Mouse (Mus musculus) retina, postnatal 1 day (tissue): ENCODE data around the gene Defa34.
"Not testable (repeated sequence)": the region's sequence is repeated elsewhere in the genome, so short reads cannot be mapped to it uniquely, and the experiment has no call there.

Source experiments
- DNase-seq: peaks from one replicate; pipeline ENCODE4 v3.0.0-alpha.2; 2012

Defa34 gene

GRCm38 (mm10) chr8:21665497-21665896 is at the start of gene Defa34:
Defa34 (plus strand) TSS chr8:21665797.
- DNase-seq, result not testable (repeated sequence)

DNA sequence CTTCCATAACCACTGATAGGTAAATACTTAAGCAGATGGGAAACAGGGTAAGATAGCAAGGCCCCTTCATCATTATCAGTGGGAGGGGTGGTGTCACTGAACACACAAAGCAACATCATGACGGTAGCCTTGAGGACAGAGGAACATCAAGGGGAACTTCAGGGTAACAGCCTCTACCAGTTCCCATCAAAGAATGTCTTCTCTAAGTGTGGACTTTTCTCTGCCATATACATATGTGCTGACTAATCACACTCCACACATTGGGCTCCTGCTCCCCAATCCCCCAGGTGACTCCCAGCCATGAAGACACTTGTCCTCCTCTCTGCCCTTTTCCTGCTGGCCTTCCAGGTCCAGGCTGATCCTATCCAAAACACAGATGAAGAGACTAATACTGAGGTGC is 47.7 kb upstream of the Defa34 start, which contains the start of gene Defa26:
Defa26 (plus strand) TSS at position 301 of the 400 bp plus-strand sequence.
- DNase-seq, result not testable (repeated sequence)

DNA sequence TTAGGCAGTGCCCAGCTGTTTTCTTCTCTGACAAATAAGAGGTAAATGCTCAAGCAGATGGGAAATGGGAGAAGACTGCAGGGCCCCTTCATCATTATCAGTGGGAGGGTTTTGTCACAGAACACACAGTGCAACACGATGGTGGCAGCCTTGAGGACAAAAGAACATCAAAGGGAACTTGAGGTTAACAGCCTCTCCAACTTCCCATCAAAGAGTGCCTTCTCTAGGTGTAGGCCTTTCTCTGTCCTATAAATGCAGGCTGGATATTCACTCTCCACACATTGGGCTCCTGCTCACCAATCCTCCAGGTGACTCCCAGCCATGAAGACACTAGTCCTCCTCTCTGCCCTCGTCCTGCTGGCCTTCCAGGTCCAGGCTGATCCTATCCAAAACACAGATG is 10.1 kb upstream of the Defa34 start, which contains the start of gene Defa17:
Defa17 (plus strand) TSS at position 301 of the 400 bp plus-strand sequence.
- not testable (repeated sequence) for DNase-seq

DNA sequence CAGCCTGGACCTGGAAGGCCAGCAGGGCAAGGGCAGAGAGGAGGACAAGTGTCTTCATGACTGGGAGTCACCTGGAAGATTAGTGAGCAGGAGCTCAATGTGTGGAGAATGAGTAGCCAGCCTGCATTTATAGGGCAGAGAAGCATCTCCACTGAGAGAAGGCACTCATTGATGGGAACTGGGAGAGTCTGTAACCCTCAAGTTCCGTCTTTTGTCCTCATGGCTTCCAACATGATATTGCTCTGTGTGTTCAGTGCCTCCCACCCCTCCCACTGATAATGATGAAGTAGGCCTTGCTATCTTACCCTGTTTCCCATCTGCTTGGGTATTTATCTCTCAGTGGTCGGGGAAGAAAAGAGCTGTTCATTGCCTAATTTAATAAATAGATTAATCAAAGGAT is 37.9 kb downstream of the Defa34 start, which contains the start of gene AY761184:
AY761184 (minus strand) TSS at position 101 of the 400 bp plus-strand sequence.
- DNase-seq, result not testable (repeated sequence)
